Mouse (Mus musculus) stomach, embryonic 15.5 days (tissue): ENCODE data around the gene Pilrb2. TPM values are rescaled to one million over a fixed set of nuclear protein-coding genes. Genes with fewer than 3 reads are reported as not detected.

Experiments
- ATAC-seq: fragments of 200-750 bp; cut with Nextera tagmentation; 2 replicates; pipeline ENCODE4 v1.8.0; 2017; ENCODE audit warnings: low read depth, moderate number of reproducible peaks, moderate TSS enrichment; ENCODE audit not compliant: insufficient read depth, low FRiP score
- H3K27ac ChIP-seq: fragments of 300-500 bp; sonication (generic); 2 replicates; pipeline ENCODE4 v1.5.1; 2015; ENCODE audit warnings: mild to moderate bottlenecking, inconsistent platforms
- H3K27me3 ChIP-seq: fragments of 300-500 bp; sonication (generic); replicated peaks from 2 replicates; pipeline ENCODE4 v1.6.1; 2015; ENCODE audit warnings: inconsistent platforms
- H3K36me3 ChIP-seq: fragments of 300-500 bp; sonication (generic); 2 replicates; pipeline ENCODE4 v1.6.1; 2015; ENCODE audit warnings: inconsistent platforms
- H3K4me1 ChIP-seq: fragments of 300-500 bp; sonication (generic); 2 replicates; pipeline ENCODE4 v1.6.1; 2015; ENCODE audit warnings: inconsistent platforms
- H3K4me2 ChIP-seq: fragments of 300-500 bp; sonication (generic); 2 replicates; pipeline ENCODE4 v1.6.1; 2015; ENCODE audit warnings: mild to moderate bottlenecking, inconsistent platforms
- H3K4me3 ChIP-seq: fragments of 300-500 bp; sonication (generic); replicated peaks from 2 replicates; pipeline ENCODE4 v1.5.1; 2015; ENCODE audit warnings: inconsistent platforms
- H3K9ac ChIP-seq: fragments of 300-500 bp; sonication (generic); 2 replicates; pipeline ENCODE4 v1.6.1; 2015; ENCODE audit warnings: inconsistent platforms
- H3K9me3 ChIP-seq: fragments of 300-500 bp; sonication (generic); 2 replicates; pipeline ENCODE4 v1.6.1; 2016; ENCODE audit warnings: inconsistent platforms
- WGBS: fragments of 180-500 bp; shearing (Covaris S2); methylation state at CpG from one replicate; pipeline ENCODE4 v1.1.7; 2015; 5-methylcytosine and 5-hydroxymethylcytosine counted together
- polyA plus RNA-seq: library from polyadenylated mRNA; unstranded; fragments of >200 nt; fragmentation: Nextera tagmentation; extraction: Ambion mirVana; gene quantifications from 2 replicates; pipeline ENCODE4 v1.2.1, GENCODE M21; 2015

Gene Pilrb2
- polyA plus RNA-seq, 1 experiment from 2014 or later, result 1.6 TPM

- Histone ChIP-seq H3K4me2 (no peak overlapping the region), H3K4me3 (no peak overlapping the region), H3K27ac (no peak overlapping the region), H3K4me1 (no peaks in the 10 kb centered on the region), H3K27me3 (no peaks in the 10 kb centered on the region), H3K36me3 (no peaks in the 10 kb centered on the region), H3K9ac (no peak overlapping the region), H3K9me3 (no peaks in the 10 kb centered on the region)
- no peak for ATAC-seq
- WGBS, result 69% methylated on average over 7 of the region's 7 CpGs
Measured at GRCm38 (mm10) chr5:137830238-137830637, 41.4 kb downstream of the Pilrb2 start.

- Histone ChIP-seq H3K36me3 (no peaks in the 10 kb centered on the region), H3K27ac (no peak overlapping the region), H3K4me1 (no peaks in the 10 kb centered on the region), H3K9ac (no peak overlapping the region), H3K4me3 (no peak overlapping the region), H3K4me2 (no peak overlapping the region), H3K27me3 (no peaks in the 10 kb centered on the region), H3K9me3 (no peaks in the 10 kb centered on the region)
- no peak for ATAC-seq
- WGBS, result 81% methylated on average over 6 of the region's 6 CpGs
Measured at GRCm38 (mm10) chr5:137828694-137829093, 42.9 kb downstream of the Pilrb2 start.

GRCm38 (mm10) chr5:137826421-137826820 lies 45.2 kb downstream of the Pilrb2 start:
- no peak overlapping the region for H3K27ac ChIP-seq
- no peak overlapping the region for H3K9ac ChIP-seq
- ATAC-seq, result no peak
- 39% methylated on average over 7 of the region's 7 CpGs for WGBS
- H3K4me2 ChIP-seq, result no peak overlapping the region
- no peaks in the 10 kb centered on the region for H3K27me3 ChIP-seq
- H3K4me1 ChIP-seq, result no peaks in the 10 kb centered on the region
- no peaks in the 10 kb centered on the region for H3K9me3 ChIP-seq
- H3K36me3 ChIP-seq, result no peaks in the 10 kb centered on the region
- no peak overlapping the region for H3K4me3 ChIP-seq

GRCm38 (mm10) chr5:137825971-137826370 lies 45.6 kb downstream of the Pilrb2 start:
- Histone ChIP-seq H3K36me3 (no peaks in the 10 kb centered on the region), H3K4me3 (no peak overlapping the region), H3K27me3 (no peaks in the 10 kb centered on the region), H3K9me3 (no peaks in the 10 kb centered on the region), H3K9ac (no peak overlapping the region), H3K4me2 (no peak overlapping the region), H3K4me1 (no peaks in the 10 kb centered on the region), H3K27ac (no peak overlapping the region)
- WGBS, result 68% methylated on average over 2 of the region's 2 CpGs
- no peak for ATAC-seq

GRCm38 (mm10) chr5:137825030-137825429 lies 46.6 kb downstream of the Pilrb2 start:
- Histone ChIP-seq H3K27me3 (no peaks in the 10 kb centered on the region), H3K4me2 (no peak overlapping the region), H3K36me3 (no peaks in the 10 kb centered on the region), H3K4me1 (no peaks in the 10 kb centered on the region), H3K27ac (no peak overlapping the region), H3K4me3 (no peak overlapping the region), H3K9ac (no peak overlapping the region), H3K9me3 (no peaks in the 10 kb centered on the region)
- WGBS, result 86% methylated on average over 3 of the region's 3 CpGs
- no peak for ATAC-seq

GRCm38 (mm10) chr5:137823455-137824045 lies 48.1 kb downstream of the Pilrb2 start:
- Histone ChIP-seq H3K9me3 (no peaks in the 10 kb centered on the region), H3K4me3 (no peak overlapping the region), H3K27me3 (no peaks in the 10 kb centered on the region), H3K4me1 (no peaks in the 10 kb centered on the region), H3K9ac (no peak overlapping the region), H3K4me2 (no peak overlapping the region), H3K27ac (no peak overlapping the region), H3K36me3 (no peaks in the 10 kb centered on the region)
- WGBS, result 86% methylated on average over 6 of the region's 6 CpGs
- no peak for ATAC-seq

GRCm38 (mm10) chr5:137822602-137823001 lies 49.0 kb downstream of the Pilrb2 start:
- 74% methylated on average over 1 of the region's 1 CpGs for WGBS
- no peaks in the 10 kb centered on the region for H3K4me1 ChIP-seq
- no peaks in the 10 kb centered on the region for H3K9me3 ChIP-seq
- H3K27ac ChIP-seq, result no peak overlapping the region
- no peaks in the 10 kb centered on the region for H3K27me3 ChIP-seq
- H3K4me3 ChIP-seq, result no peak overlapping the region
- H3K9ac ChIP-seq, result no peak overlapping the region
- ATAC-seq, result no peak
- H3K4me2 ChIP-seq, result no peak overlapping the region
- H3K36me3 ChIP-seq, result no peaks in the 10 kb centered on the region

- H3K27me3 ChIP-seq, result no peaks in the 10 kb centered on the region
Measured at GRCm38 (mm10) chr5:137822126-137822525, 49.5 kb downstream of the Pilrb2 start.

GRCm38 (mm10) chr5:137817466-137818222 lies 54.0 kb downstream of the Pilrb2 start:
- 63% methylated on average over 4 of the region's 4 CpGs for WGBS
- Histone ChIP-seq H3K4me2 (no peak overlapping the region), H3K27me3 (no peaks in the 10 kb centered on the region)

More at GRCm38 (mm10) chr5:137822126-137822525, 49.5 kb downstream of the Pilrb2 start:
- H3K9ac ChIP-seq, result no peak overlapping the region
- no peaks in the 10 kb centered on the region for H3K9me3 ChIP-seq
- H3K4me2 ChIP-seq, result no peak overlapping the region
- 65% methylated on average over 4 of the region's 4 CpGs for WGBS
- H3K4me1 ChIP-seq, result no peaks in the 10 kb centered on the region
- H3K4me3 ChIP-seq, result no peak overlapping the region
- H3K36me3 ChIP-seq, result no peaks in the 10 kb centered on the region
- no peak for ATAC-seq
- no peak overlapping the region for H3K27ac ChIP-seq

More at GRCm38 (mm10) chr5:137817466-137818222, 54.0 kb downstream of the Pilrb2 start:
- no peaks in the 10 kb centered on the region for H3K4me1 ChIP-seq
- no peaks in the 10 kb centered on the region for H3K36me3 ChIP-seq
- H3K9me3 ChIP-seq, result no peaks in the 10 kb centered on the region
- H3K4me3 ChIP-seq, result no peak overlapping the region
- H3K9ac ChIP-seq, result no peak overlapping the region
- H3K27ac ChIP-seq, result no peak overlapping the region
- no peak for ATAC-seq

Other genes with a start within 250 kb of the Pilrb2 start
- gene Fbxo24, start 242.8 kb downstream of the Pilrb2 start, polyA plus RNA-seq, result 0.13 and 0.26 TPM in 2 replicates
- gene Lrch4, start 242.7 kb downstream of the Pilrb2 start, polyA plus RNA-seq, result 36.0 and 38.5 TPM in 2 replicates
- gene Gm20605, start 242.6 kb downstream of the Pilrb2 start, polyA plus RNA-seq, result 6.6 and 9.4 TPM in 2 replicates
- gene Sap25, start 230.5 kb downstream of the Pilrb2 start, polyA plus RNA-seq, result 5.8 and 8.9 TPM in 2 replicates
- 0.06 and 0.09 TPM in 2 replicates for gene Irs3, start 226.1 kb downstream of the Pilrb2 start, polyA plus RNA-seq
- gene Agfg2, start 187.1 kb downstream of the Pilrb2 start, polyA plus RNA-seq, result 18.1 and 23.1 TPM in 2 replicates
- 2.7 and 2.9 TPM in 2 replicates for gene Nyap1, start 130.2 kb downstream of the Pilrb2 start, polyA plus RNA-seq
- 130 and 138 TPM in 2 replicates for gene Tsc22d4, start 126.1 kb downstream of the Pilrb2 start, polyA plus RNA-seq
- 22.5 and 26.2 TPM in 2 replicates for gene Ppp1r35, start 93.0 kb downstream of the Pilrb2 start, polyA plus RNA-seq
- gene Mepce, start 84.2 kb downstream of the Pilrb2 start, polyA plus RNA-seq, result 7.5 and 10.4 TPM in 2 replicates
- gene Zcwpw1, start 84.0 kb downstream of the Pilrb2 start, polyA plus RNA-seq, result 18.3 and 20.5 TPM in 2 replicates
- 2.2 and 2.4 TPM in 2 replicates for gene Pilra, start 35.5 kb downstream of the Pilrb2 start, polyA plus RNA-seq
- 0.89 and 1.6 TPM in 2 replicates for gene Pilrb1, start 13.7 kb downstream of the Pilrb2 start, polyA plus RNA-seq
- gene Cyp3a13, start 49.8 kb upstream of the Pilrb2 start, polyA plus RNA-seq, result 9.3 and 10.4 TPM in 2 replicates
- gene Gjc3, start 91.3 kb upstream of the Pilrb2 start, polyA plus RNA-seq, result 0.62 and 0.94 TPM in 2 replicates
- 0.43 and 0.46 TPM in 2 replicates for gene Azgp1, start 109.7 kb upstream of the Pilrb2 start, polyA plus RNA-seq
- gene Smok3a, start 149.4 kb upstream of the Pilrb2 start, polyA plus RNA-seq, result not detected in 2 replicates
- gene Smok3b, start 149.6 kb upstream of the Pilrb2 start, polyA plus RNA-seq, result not detected in 2 replicates
- not detected in 2 replicates for gene Smok3c, start 181.4 kb upstream of the Pilrb2 start, polyA plus RNA-seq
- 13.6 and 14.8 TPM in 2 replicates for gene Zkscan1, start 213.3 kb upstream of the Pilrb2 start, polyA plus RNA-seq
- 46.2 and 48.7 TPM in 2 replicates for gene Zscan21, start 245.1 kb upstream of the Pilrb2 start, polyA plus RNA-seq